Mouse (Mus musculus): Measurements from ENCODE around the gene Cfd.

Cfd gene

DNA sequence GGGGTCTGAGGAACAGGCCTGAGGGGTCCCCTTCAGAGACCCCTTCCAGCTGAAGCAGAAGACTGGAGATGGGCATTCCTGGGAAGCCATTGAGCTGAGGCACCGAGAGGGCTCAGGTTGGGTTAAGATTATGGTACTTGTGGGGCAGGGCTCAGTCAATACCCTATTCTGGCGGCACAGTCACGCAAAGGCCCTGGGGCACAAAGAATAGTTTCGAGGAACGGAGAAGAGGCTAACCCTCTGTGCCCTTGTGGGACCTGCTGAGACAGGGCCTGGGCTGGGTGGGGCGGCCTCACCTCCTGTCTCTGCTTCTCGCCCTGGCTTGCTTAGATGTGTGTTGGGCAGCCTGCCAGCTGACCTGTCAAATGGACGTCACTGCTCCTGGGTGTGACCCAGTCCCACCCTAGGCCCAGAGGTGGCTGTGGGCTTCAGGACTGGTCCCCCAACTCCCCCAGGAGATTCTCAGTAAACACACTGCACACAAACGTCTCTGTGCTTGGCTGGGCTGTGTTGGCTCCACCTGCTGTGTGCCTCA, 42.6 kb downstream of the Cfd start:
- 67% methylated on average over 9 of the region's 9 CpGs for WGBS

DNA sequence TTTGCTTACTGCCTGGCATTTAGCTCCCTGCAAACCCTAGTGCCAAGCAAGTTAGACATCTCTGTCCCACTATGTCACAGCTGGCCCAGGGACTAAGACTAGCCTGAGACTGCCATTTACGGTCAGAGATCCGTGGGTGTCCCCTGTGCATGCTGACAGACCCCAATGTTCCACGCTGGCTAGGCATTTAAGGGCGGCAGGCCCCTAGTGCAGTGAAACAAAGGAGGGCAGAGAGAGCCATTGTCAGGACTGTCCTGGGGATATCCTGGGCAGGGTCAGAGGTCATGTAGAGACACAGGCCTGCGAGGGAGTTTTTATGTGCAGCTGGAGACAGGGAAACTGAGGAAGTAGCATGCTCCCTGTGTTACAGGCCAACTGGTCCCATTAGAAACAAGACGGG, 43.2 kb downstream of the Cfd start:
- WGBS = 54% methylated on average over 6 of the region's 6 CpGs

DNA sequence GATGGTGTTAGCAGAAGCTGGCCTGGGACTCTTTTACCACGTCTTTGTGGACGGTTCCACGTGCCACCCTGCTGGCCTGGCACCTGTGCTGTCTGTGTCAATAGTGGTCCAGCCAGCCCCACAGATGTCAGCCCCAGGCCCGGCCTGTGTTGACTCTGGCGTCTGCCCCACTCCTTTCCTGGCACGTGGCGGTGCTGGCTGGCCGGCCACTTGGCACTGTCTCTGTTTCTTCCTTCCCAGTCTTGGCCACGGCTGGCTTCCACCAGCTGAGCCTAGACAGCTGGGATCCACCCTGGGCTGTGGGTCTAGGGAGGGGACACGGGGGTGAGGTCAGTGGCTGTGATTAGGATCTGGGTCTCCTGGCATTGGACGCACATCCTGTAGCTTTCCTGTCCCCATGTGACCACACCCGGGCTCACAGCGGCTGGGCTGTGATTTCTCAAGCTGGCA, 43.6 kb downstream of the Cfd start:
- 30% methylated on average over 13 of the region's 13 CpGs for WGBS

DNA sequence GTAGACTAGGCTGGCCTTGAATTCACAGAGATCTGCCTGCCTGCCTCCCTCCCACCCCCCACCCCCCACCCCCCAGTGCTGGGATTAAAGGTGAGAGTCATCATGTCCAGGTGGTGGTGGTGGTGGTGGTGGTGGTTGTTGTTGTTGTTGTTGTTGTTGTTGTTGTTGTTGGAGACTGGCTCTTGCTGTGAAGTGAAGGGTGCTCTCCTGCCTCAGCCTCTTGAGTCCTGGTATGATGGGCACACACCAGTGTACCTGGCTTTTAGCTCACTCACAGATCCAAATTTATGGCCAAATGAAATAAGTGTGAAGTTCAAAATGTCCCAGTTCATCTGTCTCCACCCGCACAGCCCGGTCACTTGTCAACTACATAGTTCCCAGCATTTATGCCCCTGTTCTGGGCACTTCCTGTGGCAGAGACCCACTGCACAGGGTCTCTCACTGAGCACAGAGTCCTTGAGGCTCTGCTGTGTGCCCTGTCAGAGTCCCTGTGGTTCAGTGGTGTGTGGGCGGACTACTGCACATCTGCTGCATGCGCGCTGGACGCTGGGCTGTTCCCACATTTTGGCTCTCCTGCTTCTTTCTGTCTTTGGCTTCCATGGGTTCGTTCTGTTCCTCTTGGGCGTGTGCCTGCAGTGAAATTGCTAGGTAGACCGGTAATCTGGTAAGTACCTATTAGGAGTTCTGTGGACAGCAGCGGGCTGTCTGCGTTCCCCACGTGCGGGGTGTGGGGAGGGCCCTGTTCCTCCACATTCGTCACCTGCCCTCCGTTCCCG, 44.3 kb downstream of the Cfd start:
- 75% methylated on average over 16 of the region's 16 CpGs for WGBS

DNA sequence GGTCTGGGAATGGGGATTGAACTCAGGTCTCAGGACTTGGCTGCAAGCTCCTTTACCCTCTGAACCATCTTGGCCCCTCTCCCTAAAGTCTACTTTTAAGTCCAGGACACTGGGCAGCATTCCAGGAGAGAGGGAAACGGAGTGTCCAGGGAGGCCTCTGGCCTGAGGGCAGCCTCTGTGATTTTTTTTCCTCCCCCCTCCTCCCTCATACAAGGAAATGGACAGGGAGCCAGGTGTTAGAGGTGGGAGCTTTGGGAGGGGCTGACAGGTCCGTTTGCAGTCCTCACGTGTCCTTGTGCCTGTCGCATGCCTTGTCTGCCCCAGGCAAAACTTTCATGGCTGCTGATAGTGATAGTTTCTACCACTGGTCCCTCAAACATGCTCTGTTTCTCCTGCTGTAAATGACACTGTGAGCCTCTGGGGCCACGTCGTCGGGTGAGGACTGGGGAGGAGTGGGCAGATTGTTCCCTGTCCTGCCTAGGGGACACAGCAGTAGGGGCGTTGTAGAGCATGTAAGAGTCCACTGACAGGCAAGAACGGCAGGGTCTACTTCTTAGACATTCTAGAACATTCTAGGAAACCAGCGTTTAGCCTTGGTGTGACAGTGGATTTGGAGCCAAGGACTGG, 45.7 kb downstream of the Cfd start:
- WGBS = 60% methylated on average over 10 of the region's 10 CpGs

DNA sequence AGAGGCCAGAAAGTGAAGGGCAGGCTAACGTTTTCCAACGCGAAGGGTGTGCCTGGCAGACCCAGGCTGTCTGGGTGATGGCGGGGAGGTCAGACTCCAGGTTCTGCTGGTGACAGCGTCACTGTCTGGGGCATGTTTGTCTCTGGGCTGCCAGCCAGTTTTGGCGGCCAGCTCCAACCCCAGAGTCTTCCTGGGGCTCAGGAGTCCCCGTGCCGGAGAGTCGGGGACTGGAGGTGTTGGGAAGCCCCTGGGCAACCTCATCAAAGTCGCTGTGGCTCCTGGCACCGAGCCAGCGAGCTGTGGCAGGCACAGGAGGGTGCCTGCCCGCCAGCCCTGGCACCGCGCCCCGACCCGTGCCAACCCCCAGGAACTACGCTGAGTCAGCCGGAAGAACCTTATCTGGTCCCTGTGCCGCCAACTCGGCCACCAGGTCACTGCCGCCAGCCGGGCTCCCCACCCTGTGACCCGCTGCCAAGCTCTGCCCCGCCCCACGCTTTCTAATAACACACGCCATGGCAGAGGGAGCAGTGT, 46.3 kb downstream of the Cfd start:
- 41% methylated on average over 27 of the region's 27 CpGs for WGBS

DNA sequence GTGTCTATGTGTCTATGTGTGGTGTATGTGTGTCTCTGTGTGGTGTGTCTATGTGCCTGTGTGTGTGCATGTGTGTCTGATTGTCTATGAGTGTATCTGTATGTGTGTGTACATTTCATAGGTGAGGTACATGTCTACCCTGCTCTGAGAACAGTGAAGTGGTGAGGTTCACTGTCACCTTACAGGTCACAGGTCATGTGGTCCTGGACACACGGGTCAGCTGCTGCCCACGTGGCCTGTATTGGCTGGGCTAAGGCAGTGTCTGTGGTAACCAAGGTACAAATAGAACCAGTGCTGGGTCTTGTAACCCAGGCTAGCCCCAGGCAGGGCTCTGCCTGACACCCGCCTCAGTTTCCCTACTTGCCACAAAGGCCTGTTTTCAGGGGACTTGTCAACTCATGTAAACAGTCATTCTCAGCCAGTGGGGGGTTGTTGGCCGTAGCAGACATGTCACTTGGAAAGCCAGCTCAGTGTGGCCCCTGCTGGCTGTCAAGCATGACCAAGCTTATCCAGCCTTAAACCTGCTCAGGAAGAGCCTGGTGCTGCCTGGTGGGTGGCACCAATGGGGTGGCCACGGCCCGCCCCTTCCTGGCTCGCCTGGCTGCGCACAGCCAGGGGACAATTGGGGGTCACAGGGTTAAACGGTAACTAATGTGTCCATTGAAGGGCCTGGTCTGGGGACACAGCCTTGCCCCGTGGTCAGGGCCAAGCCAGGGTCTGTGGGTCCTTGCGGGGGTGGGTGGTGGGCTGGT, 47.3 kb downstream of the Cfd start:
- 83% methylated on average over 11 of the region's 11 CpGs for WGBS

DNA sequence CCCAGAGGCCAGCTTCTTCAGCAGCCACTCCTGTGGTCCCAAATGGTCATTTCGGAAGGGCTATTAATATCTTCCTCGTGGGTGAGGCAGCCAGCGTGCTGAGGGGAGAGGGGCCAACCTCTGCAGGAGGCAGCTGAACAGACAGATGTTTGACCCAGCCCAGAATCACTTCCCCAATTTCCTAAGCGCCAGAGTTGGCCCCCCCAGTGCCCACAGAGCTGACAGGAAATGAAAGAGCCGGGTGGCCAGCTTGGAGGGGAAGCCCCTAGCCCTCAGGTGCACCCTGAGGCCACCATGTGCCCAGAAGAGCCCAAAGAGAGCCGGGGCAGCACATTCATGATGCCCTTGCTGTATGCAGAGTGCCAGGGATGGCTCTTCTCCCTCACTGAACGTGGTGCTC, 50.1 kb downstream of the Cfd start:
- 73% methylated on average over 7 of the region's 7 CpGs for whole genome bisulfite sequencing
